Mouse (Mus musculus) T-helper 17 cell (primary cell): ENCODE results near the gene Pacs2.

Experiments used
- in situ Hi-C, 2 experiments: fragments of 300-600 bp; cut with MboI, MseI; formaldehyde crosslinking; loops; 1 replicate in 1 of 2; 2 replicates in 1 of 2; pipeline ENCODE4 v1.15.1; 2025; ENCODE audit warnings: high pct_unique_total_duplicates in 2 of 2

Pacs2 gene

DNA sequence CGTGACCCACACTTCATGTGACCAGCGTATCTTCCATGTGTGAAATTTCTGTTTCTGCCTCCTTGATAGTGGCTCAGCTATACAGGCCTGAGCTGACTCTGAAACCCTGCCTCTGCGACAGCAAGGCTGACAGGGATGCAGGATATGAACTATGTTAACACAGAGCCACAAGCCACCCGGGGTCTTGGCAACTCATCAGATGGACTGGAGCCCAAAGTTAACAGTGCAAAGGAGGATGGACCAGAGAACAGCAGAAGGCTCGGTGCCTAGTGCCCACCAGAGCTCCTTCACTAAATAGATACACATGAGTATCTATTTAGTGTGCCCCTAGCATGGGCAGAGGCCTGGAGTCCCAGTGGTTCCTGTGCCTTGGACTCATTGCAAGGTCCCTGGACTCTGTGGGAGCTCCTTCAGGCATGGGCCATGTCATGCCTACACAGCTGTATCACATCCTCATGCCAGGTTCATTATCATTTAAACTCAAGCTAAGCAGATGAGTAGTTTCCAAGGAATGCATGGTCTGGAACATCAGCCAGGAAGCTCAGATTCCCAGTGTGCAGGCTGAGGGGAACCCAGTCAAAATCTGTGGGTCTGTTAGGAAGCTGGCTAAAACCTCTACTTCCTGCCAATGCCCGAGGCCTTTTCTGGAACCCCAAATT lies 2.5 kb upstream of the Pacs2 start:
- in situ Hi-C loops, result no loop called here

DNA sequence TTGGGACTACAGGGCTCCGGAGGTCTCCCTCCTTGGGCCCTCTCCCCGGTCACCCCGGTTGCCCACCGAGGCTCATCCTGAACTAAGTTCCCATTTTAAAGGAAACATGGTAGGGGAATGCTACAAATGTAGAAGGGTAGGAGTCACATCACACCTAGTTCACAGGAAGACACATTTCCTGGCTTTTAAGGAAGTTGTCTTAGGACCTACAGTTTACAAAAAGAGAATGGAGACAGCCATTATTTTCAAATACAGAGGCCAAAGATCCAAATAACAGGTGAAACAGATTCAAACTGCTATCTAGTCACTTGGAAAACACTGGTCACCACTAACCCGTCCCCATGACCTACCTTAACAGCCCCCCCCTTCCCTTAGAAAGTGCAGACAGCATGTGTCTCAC lies 1.9 kb upstream of the Pacs2 start:
- in situ Hi-C loops, result no loop called here

DNA sequence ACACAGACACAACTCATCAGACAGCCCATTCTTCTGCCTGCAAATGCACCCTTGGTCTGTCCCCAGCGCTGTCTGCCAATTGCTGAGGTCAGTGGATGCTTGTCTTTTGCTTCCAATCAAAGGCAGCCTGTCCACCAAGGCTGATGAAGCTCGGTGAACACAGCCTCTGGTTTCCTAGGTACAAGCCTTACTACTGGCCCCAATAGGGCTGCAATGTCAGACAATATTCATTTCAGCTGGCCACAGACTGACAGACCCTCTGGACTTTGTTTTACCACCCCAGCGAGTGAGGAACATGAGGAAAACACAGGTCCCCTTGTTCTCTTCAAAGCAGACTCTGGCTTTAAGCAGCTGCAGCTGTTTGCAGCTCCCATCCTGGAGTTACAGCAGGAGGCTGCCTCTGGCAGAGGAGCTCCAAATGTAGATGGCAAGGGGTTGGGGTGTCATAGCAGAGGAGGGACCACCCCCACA lies 1.3 kb upstream of the Pacs2 start:
- in situ Hi-C loops, result no loop called here

DNA sequence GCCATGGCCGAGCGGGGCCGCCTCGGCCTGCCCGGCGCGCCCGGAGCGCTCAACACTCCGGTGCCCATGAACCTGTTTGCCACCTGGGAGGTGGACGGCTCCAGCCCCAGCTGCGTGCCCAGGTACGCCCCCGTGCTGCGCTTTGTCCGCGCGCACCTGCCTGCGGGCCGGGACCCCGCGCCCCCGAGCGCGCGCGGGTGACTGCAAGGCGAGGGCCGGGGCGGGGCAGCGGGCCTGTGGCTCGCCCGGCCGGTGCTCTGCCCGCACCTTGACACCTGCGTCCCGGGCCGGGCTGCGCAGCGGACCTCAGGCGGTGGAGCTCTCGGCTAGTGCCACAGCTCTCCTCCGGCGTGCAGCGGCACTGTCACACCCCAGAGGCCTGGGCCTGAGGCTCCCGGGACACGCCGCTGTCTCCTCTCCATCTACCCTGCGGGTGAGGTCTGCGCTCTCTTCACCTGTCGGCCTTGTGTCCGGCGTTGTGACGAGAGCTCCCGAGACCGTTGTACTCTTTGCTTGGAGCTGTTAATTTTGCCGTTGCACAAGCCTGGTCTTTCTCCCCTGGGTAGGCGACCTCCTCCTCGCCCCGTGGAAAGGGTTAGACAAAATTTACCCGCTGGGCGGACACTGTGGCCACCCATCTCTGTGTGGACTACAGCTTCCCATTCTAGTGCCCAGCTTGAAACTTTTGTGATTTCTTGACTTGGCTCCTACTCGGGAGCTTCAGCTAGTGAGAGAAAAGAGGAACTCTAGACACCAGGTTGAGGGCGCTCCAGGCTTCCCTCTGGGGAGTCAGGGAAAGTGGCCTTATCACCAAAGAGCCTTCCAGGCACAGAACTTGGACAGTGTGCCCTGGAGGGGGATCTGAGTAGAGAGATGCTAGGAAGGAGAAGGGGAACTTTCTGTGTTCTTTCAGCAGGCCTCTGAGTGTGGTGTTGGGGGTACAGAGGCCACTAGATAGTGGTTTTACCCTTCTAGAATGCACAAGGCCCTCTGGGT lies 551 bp downstream of the Pacs2 start:
- in situ Hi-C loops, result no loop called here

DNA sequence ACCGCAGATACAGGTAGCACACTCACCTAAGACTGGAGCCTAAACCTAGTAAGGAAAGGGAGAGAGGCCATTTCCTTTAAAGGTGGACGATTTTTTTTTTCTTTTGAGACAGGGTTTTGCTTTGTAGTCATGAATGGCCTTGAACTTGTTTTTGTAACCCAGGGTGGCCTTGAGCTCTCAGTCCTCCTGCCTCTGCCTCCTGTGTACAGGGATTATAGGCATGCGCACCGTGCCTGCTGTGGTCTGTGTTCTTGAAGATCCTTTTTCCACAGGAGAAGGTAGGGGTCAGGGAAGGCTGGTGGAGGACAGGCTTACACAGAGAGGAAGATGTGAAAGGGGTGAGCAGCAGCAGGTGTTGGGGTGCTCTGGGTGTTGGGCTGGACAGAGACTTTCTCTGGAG lies 1.6 kb downstream of the Pacs2 start:
- in situ Hi-C loops, result no loop called here

DNA sequence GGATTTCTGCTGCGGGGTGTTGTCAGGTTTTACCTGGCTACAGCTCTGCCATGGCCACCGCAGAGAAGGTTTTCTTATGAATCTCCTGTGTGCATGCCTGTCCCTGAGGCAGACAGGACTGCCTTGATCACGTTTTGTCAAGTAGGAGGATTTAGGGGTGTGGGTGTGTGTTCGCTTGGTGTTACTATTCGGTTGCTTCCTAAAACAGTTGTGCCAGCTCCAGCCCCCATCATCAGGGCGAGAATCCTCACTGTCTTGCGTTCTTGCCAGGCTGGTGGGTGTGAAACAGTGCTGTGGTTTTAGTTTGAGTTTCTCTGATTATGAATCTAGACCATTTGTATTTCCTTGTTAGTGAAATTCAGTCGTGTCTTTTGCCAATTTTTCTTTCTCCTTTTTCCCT lies 2.7 kb downstream of the Pacs2 start:
- in situ Hi-C loops, result no loop called here

DNA sequence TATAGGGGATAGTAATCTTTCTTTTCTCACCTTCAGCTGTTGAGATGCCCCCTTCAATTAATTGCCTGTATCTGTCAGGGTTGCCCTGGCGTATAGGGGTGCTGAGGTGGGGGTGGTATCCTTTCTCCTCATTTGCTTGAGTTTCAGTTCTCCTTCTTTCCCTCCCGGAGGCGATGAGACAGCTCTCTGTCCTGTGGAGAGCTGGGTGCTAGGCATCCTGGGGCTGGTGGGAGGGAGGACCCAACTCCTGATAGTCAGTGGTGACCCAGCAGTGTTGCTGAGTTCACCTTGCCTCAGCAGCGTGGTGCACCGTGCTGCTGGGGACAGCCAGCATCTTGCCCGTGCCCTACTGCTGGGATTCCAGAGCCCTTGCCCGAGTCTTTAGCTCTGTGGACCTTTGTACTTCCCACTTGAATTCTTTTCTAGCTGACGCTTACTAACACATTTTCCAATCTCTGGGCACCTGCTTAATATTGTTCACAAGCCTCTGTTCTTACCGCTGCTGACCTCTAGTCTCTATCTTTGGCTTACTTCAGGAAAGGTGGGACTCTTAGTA lies 3.2 kb downstream of the Pacs2 start:
- in situ Hi-C loops, result no loop called here

DNA sequence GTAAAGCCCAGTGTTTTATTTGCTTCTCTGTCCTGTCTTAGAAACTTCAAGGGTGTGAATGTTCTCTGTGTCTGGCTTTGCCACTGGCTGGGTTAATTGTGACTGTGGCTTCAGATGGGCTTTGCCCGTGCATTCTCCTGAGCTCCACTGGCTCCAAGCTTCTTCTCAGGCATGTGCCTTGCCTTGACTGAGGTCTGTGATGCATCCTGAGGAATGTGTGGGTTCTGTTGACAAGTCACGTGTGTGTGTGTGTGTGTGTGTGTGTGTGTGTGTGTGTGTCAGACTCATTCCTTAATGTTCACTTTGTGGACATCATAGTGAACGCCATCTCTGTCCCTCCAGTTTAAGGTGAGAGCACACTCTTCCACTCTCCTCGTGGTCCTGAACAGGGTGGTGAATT lies 4.5 kb downstream of the Pacs2 start:
- in situ Hi-C loops, result no loop called here

DNA sequence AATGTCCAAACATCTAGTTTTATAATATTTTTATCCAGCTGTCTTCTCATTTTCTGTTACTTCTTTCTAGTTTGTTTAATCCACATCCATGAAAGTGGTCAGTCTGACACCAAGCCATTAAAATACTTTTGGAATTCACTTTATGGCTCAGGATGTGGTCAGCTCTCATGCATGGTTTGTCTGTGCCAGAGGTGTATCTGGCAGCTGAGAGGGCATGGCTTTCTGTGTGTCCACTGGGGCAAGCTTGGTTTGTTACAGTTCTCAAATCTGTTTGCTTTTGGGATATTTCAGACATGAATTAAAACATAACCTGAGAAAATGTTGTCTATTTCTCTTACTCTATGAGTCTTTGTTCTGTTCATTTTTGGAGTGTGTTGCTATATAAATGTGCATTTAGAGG lies 7.2 kb downstream of the Pacs2 start:
- in situ Hi-C loops, result no loop called here

DNA sequence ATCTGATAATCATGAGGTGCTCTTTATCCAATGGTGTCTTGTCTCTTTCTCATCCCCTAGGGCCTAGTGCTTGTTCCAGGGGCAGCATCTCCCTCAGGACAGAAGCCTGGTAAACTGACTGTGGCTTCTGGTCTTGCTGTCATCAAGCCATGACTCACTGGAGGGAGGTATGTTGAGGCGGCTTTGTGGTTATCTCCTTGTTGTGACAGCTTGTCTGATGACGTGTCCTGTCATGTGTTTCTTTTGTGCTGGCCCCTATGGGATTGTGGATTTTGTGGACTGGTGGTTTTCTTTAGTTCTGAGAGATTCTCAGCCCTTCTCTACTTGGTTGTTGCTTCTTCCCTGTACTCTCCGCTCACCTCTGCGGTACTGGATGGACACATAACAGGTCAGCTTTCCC lies 8.8 kb downstream of the Pacs2 start:
- in situ Hi-C loops, result no loop called here

DNA sequence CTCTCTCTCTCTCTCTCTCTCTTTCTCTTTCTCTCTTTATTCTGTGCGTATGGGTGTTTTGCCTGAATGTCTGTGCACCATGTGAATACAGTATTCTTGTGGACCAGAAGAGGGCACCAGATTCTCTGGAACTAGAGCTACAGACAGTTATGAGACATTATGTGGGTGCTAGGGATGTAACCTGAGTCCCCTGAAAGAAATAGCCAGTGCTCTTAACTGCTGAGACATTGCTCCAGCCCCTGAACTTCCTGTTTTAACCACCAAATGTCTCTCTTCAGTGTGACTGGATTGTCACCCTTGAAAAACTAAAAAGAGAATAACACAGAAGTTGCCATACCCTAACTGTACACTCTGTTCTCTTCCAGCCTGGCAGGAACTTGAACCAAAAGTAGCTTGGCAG lies 12.2 kb downstream of the Pacs2 start:
- in situ Hi-C loops, result no loop called here

DNA sequence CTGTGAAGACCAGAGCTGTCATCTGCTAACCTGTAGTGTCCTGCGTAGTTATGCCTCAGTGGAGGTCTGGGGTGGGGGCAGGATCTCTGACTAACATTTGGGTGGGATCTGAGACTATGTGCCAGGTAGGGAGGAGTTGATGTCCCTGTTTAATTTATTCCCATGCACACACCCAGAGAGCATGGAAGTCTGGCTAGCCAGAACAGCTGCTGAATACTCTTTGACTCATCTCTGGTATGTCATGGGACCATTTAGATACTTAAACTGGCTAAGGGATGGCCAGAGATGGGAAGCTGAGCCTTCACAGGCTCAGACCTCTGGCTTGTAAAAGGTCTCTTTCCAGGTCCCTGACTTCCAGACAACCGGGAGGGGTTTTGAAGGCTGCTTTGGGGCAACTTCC lies 13.2 kb downstream of the Pacs2 start:
- in situ Hi-C loops, result no loop called here

DNA sequence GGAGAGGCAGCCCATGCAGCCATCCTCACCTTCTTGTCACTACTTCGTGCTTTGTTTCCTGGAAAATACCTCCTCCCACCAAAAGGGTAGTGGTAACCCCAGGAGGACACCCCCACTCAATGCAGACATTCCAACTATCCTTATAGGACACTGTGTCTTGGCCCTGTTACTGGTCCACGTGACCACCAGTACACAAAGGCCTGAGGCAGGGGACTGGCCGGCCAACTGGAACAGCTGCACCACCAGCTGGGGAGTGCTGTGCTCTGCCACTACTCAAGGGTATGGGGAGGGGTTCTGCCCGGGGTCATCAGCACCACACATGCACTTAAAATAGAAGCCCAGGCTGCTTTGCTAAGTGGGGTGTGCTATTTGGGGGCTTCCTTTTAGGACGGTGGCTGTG lies 13.8 kb downstream of the Pacs2 start:
- in situ Hi-C loops, result no loop called here

DNA sequence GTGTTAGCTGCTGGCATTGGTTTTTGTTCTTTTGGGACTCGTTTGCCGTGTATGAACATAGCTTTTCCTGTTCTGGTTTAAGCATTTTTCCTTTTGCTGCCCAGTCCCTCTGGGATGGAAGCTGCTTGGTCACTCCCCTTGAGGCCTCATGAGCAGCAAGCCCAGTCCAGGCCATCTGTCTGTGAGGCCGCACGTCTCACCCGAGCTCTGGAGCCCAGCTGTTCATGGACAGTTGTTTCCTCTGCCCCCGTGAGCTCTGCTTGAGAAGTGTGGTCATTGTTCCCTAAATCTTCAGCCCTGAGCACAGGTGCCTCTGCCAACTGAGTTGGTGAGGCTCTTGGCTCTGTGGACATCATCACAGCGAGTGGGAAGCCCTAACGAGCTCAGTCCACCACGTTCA lies 14.6 kb downstream of the Pacs2 start:
- in situ Hi-C loops, result no loop called here

DNA sequence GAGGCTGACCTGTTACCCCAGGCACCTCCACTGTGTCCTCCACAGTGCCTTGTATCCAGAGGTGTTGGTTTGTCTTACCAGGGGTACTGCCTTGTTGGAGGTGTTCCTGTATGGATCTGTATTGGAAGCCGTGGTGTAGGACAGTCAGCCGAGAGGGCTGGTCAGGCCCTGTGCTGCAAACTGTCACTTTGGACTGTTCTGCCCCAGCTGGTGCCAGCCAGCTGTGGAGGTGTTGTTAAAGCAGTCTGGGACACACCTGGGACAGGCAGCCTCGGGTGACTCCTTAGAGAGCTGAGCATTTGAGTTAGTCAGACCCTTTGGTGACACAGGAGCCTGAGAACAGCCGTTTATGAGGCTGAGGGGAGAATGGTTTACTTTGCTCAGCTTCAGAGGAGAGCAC lies 15.7 kb downstream of the Pacs2 start:
- in situ Hi-C loops, result no loop called here

DNA sequence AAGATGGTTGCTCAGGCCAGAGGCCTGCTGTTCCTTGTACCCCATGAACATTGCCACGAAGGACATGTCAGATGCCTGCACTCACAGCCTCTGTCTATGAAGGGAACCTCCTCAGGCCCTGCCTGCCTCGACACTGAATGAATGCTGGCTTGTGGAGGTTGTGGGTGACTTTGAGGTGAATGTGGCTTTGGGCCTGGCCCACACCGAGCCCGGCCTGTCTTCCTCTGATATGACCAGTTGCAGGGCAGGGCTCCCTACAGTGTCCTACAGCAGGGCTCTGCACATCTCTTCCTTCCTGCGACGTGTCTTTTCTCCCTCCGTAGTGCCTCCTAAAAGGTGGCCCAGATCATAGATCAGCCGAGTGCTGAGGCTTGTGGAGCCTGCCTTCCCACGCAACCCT lies 16.7 kb downstream of the Pacs2 start:
- in situ Hi-C loops, result no loop called here

DNA sequence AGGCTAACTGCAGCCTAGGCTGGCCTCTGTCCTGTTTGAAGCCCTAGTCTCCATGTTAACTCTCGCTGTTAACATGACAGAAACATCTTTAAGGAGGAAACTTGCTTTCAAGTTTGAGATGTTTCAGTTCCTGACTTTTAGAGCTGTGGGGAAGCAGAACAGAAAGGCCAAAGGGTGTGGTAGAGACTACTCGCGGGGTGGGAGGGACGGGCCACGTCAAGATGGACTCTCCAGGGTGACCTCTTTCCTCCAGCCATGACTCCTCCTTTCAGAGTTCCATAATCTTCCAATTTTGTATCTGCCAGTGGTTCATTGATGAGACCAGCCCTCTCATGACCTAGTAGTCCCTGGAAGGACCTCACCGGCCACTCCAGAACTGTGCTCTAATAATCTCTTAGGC lies 17.1 kb downstream of the Pacs2 start:
- in situ Hi-C loops, result no loop called here

DNA sequence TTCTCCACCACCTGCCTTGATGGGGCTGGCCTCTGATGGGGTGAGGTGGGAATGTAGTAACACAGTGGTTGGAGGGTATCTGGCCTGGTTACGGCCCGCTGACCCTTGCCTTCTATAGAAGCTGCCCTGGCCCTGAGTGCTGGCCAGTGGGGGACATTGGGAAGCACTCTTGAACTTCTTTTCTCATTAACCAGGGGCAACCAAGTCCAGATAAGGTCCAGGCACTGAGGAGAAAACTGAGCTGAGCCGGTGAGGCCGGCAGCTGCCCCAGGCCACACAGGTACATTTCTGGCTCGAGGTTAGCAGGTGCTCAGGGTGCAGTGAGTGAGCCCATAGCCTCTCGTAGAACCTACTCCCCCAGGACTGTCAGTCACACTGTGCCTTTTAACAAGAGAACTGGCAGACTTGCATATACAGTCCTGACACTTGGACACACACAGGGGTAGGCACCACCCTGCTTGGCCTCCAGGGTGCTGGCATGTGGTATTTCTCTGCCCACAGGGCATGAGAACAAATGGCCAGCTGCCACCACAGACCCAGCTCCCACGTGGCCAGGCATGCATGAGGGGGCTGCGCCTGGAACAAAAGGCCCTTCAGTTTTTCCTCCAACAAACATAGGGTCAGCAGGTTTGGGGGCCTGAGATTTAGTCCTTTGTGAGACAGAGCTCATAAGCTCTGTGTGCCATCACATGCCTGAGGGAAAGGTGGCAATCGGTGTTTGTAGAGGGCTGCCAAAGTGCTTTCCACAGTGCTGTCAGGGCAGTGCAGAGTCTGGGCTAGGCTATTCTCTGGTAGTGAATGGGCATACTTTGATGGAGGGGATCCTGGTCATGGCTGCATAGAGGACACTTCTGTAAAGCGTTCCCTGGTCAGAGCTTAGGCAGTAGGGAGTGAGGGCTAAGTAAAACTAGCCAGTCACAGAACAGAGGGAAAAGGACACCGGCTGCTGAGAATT lies 18.3 kb downstream of the Pacs2 start:
- in situ Hi-C loops, result no loop called here

DNA sequence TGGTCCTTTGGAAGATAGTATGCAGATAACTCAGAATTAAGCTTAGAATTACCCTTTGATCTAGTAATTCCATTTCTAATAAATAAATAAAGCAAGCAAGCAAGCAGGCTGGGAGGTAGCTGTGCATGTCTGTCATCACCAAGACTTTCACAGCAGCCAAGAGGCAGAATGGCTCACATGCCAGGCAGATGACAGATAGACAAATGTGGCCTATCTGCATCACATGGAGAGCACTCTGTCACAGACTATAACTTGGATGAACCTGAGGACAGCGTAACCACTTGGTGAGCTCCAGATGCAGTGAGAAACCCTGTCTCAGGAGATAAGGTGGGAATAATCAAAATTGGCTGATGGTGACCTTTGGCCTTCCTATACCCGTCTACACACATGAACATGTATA lies 20.8 kb downstream of the Pacs2 start:
- in situ Hi-C loops, result no loop called here

DNA sequence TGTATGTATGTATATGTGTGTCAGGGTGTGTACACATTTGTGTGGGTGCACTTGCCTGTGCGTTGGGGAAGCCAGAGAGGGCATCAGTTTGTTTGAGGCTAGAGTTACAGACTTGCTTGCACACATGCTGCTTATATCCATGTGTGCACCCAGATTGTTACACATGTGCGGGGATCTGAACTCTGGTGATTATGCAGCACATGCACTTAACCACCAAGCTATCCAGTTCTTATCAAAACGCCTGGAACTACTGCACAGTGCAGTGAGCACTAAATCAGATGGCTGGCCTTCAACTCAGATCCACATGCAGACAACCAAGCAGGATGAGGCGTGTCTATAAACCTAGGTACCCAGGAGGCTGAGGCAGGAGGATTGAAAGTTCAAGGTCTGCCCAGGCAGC lies 22.7 kb downstream of the Pacs2 start:
- in situ Hi-C loops, result no loop called here

DNA sequence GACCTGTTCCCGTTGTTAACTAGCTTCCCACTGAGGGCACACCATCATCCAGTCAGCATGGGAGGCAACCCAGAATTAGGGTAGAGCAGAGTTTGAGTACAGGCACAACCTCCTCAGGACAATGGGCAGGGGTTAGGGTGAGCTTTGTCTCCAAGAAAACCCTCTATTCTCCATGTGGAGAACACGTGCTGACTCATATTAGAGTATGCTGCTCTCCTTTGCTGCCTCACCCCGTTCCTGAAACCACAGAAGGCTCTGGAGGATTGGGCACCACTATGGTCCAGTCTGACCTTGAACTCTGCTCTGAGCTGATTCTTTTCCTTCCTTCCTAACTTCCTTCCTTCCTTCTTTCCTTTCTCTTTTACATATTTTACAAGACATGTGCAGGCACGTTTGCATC lies 24.1 kb downstream of the Pacs2 start:
- in situ Hi-C loops, result no loop called here
